Mouse (Mus musculus): Measurements from ENCODE around the gene AC134908.4. TPM values are rescaled to one million over a fixed set of nuclear protein-coding genes. Genes with fewer than 3 reads are reported as not detected.
A peak's percentile ranks its signal among the peaks of the same experiment; 100 is the strongest.

Gene AC134908.4
- polyA plus RNA-seq, 1 experiment, result 5.0 TPM

GRCm38 (mm10) chr17:25839455-25840235, 44.2 kb upstream of the AC134908.4 start:
- H3K4me3 ChIP-seq (replicated peaks; ENCODE audit: insufficient read depth, low read depth, low read length), result no peak overlapping the region
- H3K27me3 ChIP-seq (ENCODE audit: control insufficient read depth, insufficient read depth, low read length), result no peaks in the 10 kb centered on the region
- WGBS, result 79% methylated on average over 14 of the region's 14 CpGs
- TF ChIP-seq POLR2A (IDR thresholded peaks at IDR 0.05; ENCODE audit: borderline replicate concordance, insufficient read depth, low read length) (no peak), CTCF (IDR thresholded peaks at IDR 0.05; ENCODE audit: borderline replicate concordance, insufficient read depth, low read depth, low read length) (no peak)
- H3K4me1 ChIP-seq (ENCODE audit: control insufficient read depth, insufficient read depth, low read length), result peaks cover 30% of the 10 kb centered on the region
- no peak overlapping the region for H3K27ac ChIP-seq (ENCODE audit: insufficient read depth, low read length)
- DNase-seq, result no peak

DNA sequence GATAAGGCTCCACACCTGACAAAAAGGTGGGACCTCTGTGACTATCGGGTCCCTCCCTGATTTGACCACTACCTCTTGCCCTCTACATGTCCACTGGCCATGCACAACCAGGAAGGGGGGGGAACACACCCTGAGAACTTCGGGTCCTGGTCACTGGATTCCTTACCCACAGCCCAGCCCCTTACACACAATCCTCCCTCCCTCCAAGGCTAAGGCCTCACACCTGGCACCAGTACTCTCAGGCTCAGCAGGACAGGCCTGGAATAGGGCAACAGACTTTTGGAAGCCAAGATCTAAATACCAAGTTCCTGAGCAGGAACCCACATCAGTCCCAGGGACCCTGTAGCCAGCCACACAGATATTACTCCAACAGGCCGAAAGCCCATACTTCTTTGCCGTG, 43.4 kb upstream of the AC134908.4 start:
- Histone ChIP-seq H3K4me1 (ENCODE audit: control insufficient read depth, insufficient read depth, low read length) (peaks cover 36% of the 10 kb centered on the region), H3K27me3 (ENCODE audit: control insufficient read depth, insufficient read depth, low read length) (no peaks in the 10 kb centered on the region), H3K27ac (ENCODE audit: insufficient read depth, low read length) (no peak overlapping the region), H3K4me3 (replicated peaks; ENCODE audit: insufficient read depth, low read depth, low read length) (no peak overlapping the region)
- no peak for DNase-seq
- TF ChIP-seq CTCF (IDR thresholded peaks at IDR 0.05; ENCODE audit: borderline replicate concordance, insufficient read depth, low read depth, low read length), result no peak
- TF ChIP-seq POLR2A (IDR thresholded peaks at IDR 0.05; ENCODE audit: borderline replicate concordance, insufficient read depth, low read length), result no peak
- 85% methylated on average over 4 of the region's 4 CpGs for WGBS

GRCm38 (mm10) chr17:25837533-25837932, 42.1 kb upstream of the AC134908.4 start:
- peak overlapping the region; percentile 64 for H3K4me3 ChIP-seq (replicated peaks; ENCODE audit: insufficient read depth, low read depth, low read length)
- 19% methylated on average over 3 of the region's 3 CpGs for WGBS

DNA sequence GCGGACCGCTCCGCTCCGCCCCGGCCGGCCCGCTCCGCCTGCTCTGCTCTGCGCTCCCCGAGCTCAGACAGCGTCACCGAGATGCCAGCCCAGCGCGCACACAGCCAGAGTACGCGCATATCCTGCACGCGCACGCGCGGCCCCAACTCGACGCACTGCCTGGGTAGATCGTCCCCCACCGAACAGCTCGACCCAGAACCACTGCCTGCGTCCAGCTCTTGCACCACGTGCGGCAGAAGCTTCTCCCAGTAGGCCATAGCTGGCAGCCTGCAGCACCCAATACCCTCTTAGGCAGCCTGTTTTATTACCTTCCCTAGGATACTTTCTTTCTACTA, 41.6 kb upstream of the AC134908.4 start, which contains the start of gene Rhbdl1:
Rhbdl1 (minus strand) TSS at position 220 of the 335 bp plus-strand sequence.
- TF ChIP-seq POLR2A (IDR thresholded peaks at IDR 0.05; ENCODE audit: borderline replicate concordance, insufficient read depth, low read length) (peak; percentile 61; the same call in 1 of the 2 replicates), CTCF (IDR thresholded peaks at IDR 0.05; ENCODE audit: borderline replicate concordance, insufficient read depth, low read depth, low read length) (no peak)
- peaks cover 29% of the 10 kb centered on the region for H3K4me1 ChIP-seq (ENCODE audit: control insufficient read depth, insufficient read depth, low read length)
- peak within 1 kb of the TSS; percentile 75 for H3K27ac ChIP-seq (ENCODE audit: insufficient read depth, low read length)

More at GRCm38 (mm10) chr17:25837533-25837932, 42.1 kb upstream of the AC134908.4 start:
- TF ChIP-seq CTCF (IDR thresholded peaks at IDR 0.05; ENCODE audit: borderline replicate concordance, insufficient read depth, low read depth, low read length) (no peak), POLR2A (IDR thresholded peaks at IDR 0.05; ENCODE audit: borderline replicate concordance, insufficient read depth, low read length) (no peak)
- peaks cover 29% of the 10 kb centered on the region for H3K4me1 ChIP-seq (ENCODE audit: control insufficient read depth, insufficient read depth, low read length)
- DNase-seq, result no peak
- H3K27me3 ChIP-seq (ENCODE audit: control insufficient read depth, insufficient read depth, low read length), result no peaks in the 10 kb centered on the region
- H3K27ac ChIP-seq (ENCODE audit: insufficient read depth, low read length), result peak overlapping the region; percentile 69

GRCm38 (mm10) chr17:25836397-25837075, 41.1 kb upstream of the AC134908.4 start:
- Histone ChIP-seq H3K4me3 (replicated peaks; ENCODE audit: insufficient read depth, low read depth, low read length) (peak overlapping the region; percentile 64), H3K27me3 (ENCODE audit: control insufficient read depth, insufficient read depth, low read length) (no peaks in the 10 kb centered on the region), H3K4me1 (ENCODE audit: control insufficient read depth, insufficient read depth, low read length) (peaks cover 34% of the 10 kb centered on the region), H3K27ac (ENCODE audit: insufficient read depth, low read length) (peak overlapping the region; percentile 75)
- TF ChIP-seq CTCF (IDR thresholded peaks at IDR 0.05; ENCODE audit: borderline replicate concordance, insufficient read depth, low read depth, low read length), result no peak
- TF ChIP-seq POLR2A (IDR thresholded peaks at IDR 0.05; ENCODE audit: borderline replicate concordance, insufficient read depth, low read length), result no peak
- 4% methylated on average over 23 of the region's 23 CpGs for WGBS
- DNase-seq, result peak in 1 of 2 experiments; percentile 66

More for the DNA sequence above, 41.6 kb upstream of the AC134908.4 start, which contains the start of gene Rhbdl1:
- Histone ChIP-seq H3K4me3 (replicated peaks; ENCODE audit: insufficient read depth, low read depth, low read length) (peak within 1 kb of the TSS; percentile 64), H3K27me3 (ENCODE audit: control insufficient read depth, insufficient read depth, low read length) (no peaks in the 10 kb centered on the region)
- DNase-seq, result peak; percentile 89 to 90
- WGBS, result under 1% methylated on average over 29 of the region's 29 CpGs

GRCm38 (mm10) chr17:25835816-25836215, 40.4 kb upstream of the AC134908.4 start:
- DNase-seq, result no peak
- Histone ChIP-seq H3K27me3 (ENCODE audit: control insufficient read depth, insufficient read depth, low read length) (no peaks in the 10 kb centered on the region), H3K27ac (ENCODE audit: insufficient read depth, low read length) (peak overlapping the region; percentile 75), H3K4me1 (ENCODE audit: control insufficient read depth, insufficient read depth, low read length) (peaks cover 41% of the 10 kb centered on the region), H3K4me3 (replicated peaks; ENCODE audit: insufficient read depth, low read depth, low read length) (peak overlapping the region; percentile 64)
- 82% methylated on average over 16 of the region's 16 CpGs for WGBS
- TF ChIP-seq POLR2A (IDR thresholded peaks at IDR 0.05; ENCODE audit: borderline replicate concordance, insufficient read depth, low read length), result no peak

DNA sequence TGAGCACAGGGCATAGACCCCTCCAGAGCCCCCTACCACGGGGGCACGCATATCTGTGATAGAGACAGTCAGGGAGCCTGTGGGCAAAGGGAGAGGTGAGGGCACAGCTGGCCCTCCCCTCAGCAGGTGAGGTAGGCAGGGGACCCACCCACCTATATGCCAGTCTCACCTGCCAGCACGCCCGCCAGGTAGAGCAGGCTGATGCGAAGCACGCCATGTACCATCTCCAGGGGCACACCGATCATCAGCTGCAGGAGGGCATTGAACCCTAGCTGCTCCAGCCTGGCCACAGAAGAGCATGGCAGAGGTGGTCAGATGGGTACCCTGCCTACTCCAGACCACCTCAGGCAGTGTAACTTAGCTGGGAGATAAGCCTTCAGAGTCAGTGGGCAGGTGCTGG, 39.8 kb upstream of the AC134908.4 start:
- Histone ChIP-seq H3K27me3 (ENCODE audit: control insufficient read depth, insufficient read depth, low read length) (no peaks in the 10 kb centered on the region), H3K4me1 (ENCODE audit: control insufficient read depth, insufficient read depth, low read length) (peaks cover 46% of the 10 kb centered on the region), H3K4me3 (replicated peaks; ENCODE audit: insufficient read depth, low read depth, low read length) (no peak overlapping the region), H3K27ac (ENCODE audit: insufficient read depth, low read length) (no peak overlapping the region)
- TF ChIP-seq POLR2A (IDR thresholded peaks at IDR 0.05; ENCODE audit: borderline replicate concordance, insufficient read depth, low read length), result no peak
- no peak for TF ChIP-seq CTCF (IDR thresholded peaks at IDR 0.05; ENCODE audit: borderline replicate concordance, insufficient read depth, low read depth, low read length)
- WGBS, result 90% methylated on average over 7 of the region's 7 CpGs
- no peak for DNase-seq

All from cerebellum, adult 2 months (tissue).